Mouse (Mus musculus) adrenal gland, adult 18-20 months (tissue): ENCODE data around the gene Crb1. TPM values are rescaled to one million over a fixed set of nuclear protein-coding genes. Genes with fewer than 3 reads are reported as not detected.

Experiments used
- DNase-seq, 2 experiments: peaks; one replicate each; pipeline ENCODE4 v3.0.0; 2021 to 2022; ENCODE audit warnings: low spot score in 2 of 2
- total RNA-seq, 2 experiments: library from RNA; stranded (reverse); gene quantifications; 1 replicate in 1 of 2; 2 replicates in 1 of 2; pipeline ENCODE4 v1.2.3; 2021

Gene Crb1
- total RNA-seq, 2 experiments from 2014 or later: 0.10 TPM; not detected in 1

DNA sequence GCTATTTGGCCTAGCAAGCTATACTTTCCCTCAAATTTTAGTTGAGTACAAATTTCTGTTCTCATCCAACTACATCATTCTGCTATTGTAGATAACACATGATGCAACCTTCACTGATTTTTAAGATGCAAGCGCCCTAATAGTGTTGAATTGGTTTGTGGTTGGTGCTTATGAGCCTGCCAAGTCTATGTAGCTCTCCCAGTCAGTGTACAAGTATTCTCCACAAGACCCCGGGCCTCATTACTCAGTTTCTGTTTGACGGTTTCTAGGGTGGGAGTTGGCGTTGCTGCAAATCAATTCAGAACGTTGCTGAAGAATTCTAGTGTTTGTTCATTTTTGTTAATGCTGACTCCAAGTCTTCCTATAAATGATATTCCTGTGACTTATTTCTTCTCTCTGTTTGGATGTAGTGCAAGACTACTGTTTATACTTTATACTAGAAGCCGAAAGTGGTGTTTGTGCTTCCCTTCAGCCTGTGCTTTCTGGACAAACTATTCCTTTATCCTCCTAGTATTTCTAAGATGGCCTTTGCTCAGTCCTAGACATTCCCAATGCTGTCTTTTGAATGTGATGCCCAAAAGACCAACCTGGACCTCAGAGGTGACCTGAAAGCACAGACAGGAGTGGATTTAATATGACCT, 152.5 kb downstream of the Crb1 start:
- DNase-seq: no peak

DNA sequence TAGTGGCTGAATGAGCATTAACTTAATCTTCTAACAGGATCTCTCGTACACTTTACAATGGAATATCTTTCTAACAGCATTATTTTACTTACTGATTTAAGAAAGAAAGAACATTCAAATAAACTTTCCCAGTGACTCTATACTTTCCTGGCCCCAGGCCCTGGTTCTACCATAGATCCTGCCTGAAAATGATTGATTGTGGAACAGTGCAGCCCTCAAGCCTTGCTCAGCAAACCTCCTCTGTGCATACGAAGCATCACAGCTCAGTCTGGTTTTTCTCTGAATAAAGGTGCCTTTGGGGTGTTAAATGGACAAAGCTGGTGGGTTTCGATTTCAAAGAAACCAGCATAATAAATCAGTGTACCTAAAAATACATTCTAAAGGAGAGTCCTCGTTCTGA, 153.1 kb downstream of the Crb1 start:
- DNase-seq: no peak

- DNase-seq: no peak
Measured at GRCm38 (mm10) chr1:139215311-139215710, 161.6 kb downstream of the Crb1 start.

DNA sequence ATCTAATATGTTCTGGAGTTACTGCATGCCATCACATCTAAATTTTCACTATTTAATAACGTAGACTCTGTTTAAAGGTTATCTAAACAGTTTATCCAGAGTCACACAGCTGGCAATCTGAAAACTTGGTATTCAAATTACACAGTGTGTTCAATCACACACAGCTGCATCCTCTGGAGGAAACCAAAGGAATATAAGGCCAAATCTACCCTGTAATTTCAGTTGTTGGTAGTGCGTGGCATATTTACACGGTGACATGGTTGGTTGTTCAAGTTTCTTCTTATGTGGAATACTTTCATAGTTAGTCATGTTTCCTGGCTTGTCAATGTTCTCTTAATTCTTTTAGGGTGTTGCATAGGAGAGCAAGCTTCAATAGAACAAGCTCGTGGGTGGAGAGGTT, 166.4 kb downstream of the Crb1 start:
- DNase-seq: no peak

GRCm38 (mm10) chr1:139209796-139210195, 167.1 kb downstream of the Crb1 start:
- DNase-seq: peak; percentile 33 to 44

DNA sequence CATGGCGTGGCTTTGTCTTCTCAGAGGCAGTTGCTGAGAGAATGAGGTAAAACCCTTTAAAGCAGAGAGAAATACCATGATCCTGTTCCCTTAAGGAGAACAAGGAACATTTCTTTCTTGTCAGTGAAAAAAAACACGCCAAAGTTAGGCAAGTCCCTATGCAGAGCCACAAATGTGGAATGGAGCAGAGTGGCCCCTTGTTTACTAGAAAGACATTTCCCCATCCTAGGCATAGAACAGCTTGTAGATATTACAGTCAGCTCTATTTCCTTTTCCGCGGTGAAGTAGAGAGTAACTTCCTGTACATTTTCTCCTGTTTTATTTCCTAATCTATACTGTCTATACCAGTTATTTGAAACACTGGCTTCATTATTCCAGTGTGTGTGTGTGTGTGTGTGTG, 170.6 kb downstream of the Crb1 start:
- no peak for DNase-seq

DNA sequence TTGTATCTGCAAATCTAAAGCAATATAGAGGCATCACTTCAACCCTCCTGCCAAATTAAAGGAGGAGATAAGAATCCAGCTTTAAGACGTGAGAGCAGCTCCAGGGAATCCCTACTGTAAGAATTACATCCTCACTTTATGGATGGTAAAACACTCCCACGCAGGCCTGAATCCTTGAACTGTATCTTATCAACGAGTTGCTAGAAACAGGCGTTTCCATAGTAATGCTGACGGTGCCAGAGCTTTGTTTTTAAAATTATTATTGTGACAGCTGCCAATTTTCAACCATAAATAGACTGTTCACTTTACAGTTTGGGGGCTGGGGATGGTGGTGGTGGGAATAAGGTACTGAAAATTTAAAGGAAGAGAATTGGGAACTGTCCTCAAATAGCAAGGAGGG, 173.9 kb downstream of the Crb1 start:
- no peak for DNase-seq

GRCm38 (mm10) chr1:139194428-139195028, 182.4 kb downstream of the Crb1 start:
- no peak for DNase-seq

GRCm38 (mm10) chr1:139194011-139194410, 182.9 kb downstream of the Crb1 start:
- DNase-seq: no peak

DNA sequence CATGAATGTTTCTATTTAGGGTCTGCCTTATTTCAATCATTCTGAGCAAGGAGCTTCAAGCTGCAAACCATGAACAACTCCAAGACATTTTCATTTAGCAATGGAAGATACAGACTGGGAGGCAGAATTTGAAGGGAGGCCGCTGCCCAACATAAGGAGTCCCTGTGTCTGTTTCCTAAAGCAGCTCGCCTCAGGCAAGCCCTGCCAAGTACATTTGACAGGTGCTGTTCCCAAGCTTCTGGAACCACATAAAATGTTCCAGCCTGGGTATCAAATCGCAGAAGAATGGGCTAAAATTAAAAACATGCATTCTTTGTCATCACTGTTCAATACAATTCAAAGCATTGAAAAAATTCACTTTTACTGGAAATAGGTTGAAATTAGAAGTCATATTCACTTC, 184.3 kb downstream of the Crb1 start:
- DNase-seq: no peak

DNA sequence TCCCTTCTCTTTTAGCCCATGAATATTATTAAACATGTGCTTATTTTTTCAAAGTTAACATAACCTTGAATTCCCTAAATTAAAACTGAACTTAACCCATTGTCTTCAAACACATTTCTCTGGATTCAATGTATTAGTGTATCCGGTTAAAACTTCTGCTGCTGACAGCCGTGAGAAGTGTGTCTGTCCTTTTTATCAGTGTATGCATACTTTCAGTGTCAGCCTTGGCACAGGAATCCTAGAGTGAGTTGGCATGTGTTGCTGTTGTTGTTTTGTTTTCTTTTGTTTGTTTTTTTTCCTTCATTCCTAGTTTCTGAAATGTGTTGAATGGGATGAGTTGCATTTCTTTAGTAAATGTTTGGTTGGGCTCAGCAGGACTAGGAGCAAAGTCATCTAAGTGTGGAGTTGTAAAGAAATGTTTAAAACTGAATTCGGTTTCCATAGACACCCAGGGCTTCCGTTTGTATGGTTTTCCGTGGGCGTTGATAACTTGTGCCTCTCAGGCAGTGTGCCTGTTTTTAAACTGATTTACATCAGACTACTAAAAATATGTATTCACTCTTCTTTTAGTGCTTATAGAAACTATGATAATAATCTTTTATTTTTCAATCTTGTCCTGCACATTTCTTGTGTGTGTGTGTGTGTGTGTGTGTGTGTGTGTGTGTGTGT, 196.3 kb downstream of the Crb1 start:
- no peak for DNase-seq

DNA sequence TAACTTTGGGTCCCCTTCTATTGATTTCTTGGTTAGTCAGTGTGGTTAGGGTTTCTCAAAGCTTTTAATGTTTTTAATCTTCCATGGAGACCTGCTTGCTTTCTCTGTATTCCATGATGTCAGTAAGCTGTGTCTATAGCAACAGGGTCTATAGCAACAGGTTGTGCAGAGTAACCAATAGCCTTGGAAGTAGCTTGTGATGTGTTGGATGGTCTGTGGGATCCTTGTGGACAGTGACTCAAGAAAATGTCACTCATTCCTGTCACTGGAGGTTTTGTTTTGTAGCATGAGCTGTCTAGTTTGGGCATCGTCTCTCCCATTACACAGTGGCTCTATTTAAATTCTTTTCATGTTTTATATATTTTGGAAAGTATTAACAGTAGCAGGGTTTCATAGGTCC, 197.2 kb downstream of the Crb1 start:
- DNase-seq: no peak

DNA sequence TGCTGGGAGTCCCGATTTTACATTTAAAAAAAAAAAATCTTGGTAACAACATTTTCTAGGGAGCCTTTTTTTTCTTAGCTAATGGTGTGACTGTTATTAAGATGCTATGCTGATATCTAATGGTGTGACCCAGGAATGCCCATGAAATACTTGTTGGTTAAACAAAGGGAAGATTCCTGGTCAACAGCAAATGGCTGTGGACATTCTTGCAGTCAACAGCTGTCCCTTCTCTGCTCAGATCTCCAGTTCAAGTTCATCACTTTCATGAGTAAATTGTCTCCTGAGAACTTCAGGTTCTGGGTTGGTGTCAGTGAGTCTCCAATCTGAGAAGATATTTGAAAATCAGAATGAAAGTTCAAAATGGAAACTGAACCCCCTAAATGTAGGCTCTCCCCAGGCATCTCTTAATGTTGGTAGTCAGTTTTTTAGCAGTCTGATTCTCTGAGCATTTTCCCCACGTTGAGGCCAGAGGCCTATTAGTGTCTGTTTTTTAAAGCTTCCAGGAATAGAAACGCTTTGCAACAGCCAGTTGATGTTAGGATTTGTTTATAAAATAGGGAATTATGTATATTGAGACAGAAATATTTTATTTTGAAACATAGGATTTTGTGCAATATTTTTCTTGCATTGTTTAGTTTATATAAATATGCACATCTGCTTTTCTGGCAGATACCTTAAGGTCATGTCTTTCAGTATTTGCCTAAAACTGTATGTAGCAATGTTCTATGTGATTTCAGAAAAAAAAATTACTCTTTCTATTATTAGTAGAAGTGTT, 202.7 kb downstream of the Crb1 start:
- DNase-seq: no peak

- DNase-seq: no peak
Measured at GRCm38 (mm10) chr1:139162814-139163213, 214.1 kb downstream of the Crb1 start.

- no peak for DNase-seq
Measured at GRCm38 (mm10) chr1:139161619-139162018, 215.3 kb downstream of the Crb1 start.

DNA sequence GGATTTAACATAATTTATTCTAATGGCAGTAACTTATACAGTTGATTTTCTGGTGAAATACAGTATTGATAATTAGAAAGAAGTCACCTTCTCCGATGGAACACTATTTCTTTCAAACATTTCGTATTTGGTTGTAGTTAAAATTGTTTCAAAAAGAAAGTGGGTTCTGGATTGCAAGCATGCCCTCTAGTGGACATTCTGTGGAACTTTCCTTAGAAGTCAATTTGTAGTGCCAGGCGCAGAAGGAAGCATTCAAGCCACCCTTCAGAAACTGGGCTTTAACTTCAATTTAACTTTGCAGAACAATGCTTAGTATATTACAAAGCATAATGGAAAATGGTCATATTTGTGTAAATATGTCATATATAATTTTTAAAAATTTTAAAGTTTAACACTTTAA, 220.5 kb downstream of the Crb1 start:
- no peak for DNase-seq

DNA sequence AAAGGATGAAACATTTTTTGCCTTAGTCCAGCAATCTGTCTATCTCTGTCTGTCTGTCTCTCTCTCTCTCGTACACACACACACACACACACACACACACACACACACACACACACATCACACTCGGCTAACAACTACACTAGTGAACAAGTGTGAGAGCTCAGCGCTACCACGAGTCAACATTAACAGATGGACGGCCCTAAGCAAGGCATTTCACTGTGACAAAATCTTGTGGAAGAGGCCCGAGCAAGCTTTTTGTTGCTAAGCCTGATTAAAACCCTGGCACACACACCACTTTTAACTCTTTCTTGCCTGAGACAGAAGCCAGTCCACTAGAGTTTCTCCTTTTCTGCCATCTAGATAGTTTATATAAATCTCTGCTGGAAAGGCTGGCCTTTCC, 223.4 kb downstream of the Crb1 start:
- no peak for DNase-seq

DNA sequence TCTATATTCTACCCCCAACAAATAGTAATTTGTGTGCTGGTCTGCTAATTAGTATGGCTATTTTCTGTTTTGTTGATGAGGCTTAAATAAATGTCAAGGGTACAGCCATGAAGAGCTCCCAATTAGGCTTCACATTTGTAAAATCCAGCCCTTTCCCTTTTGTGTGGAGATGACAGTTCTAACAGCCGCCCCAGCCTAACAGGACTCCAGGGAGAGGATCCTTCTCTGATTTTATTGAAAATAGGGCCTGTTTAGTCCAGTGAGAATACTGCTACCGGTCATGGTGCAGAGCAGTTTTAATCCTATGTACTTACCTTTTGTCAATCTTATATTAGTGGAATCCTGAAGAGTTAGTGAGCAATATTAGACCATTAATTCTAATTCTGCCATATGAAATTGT, 223.9 kb downstream of the Crb1 start:
- DNase-seq: no peak
